Mouse (Mus musculus) bone marrow macrophage, adult 2 months (primary cell): ENCODE data around the gene Mex3d.

Experiments used
- CTCF ChIP-seq: IDR thresholded peaks from 2 replicates; pipeline ENCODE4 v1.5.1; 2012; ENCODE audit warnings: low read depth, mild to moderate bottlenecking, low read length, moderate library complexity
- POLR2A ChIP-seq: IDR thresholded peaks from 2 replicates; pipeline ENCODE4 v1.6.1; 2012; ENCODE audit warnings: mild to moderate bottlenecking, low read depth, low read length, borderline replicate concordance

- TF ChIP-seq CTCF (no peak), POLR2A (no peak)
These were observed 31.3 kb downstream of the Mex3d start, which contains the start of gene Plk5 for GRCm38 (mm10) chr10:80356001-80356682.
